Mouse (Mus musculus): ENCODE results near the gene Btg1. TPM values are rescaled to one million over a fixed set of nuclear protein-coding genes. Genes with fewer than 3 reads are reported as not detected.

The Btg1 gene
- polyA plus RNA-seq, 1 experiment from 2014 or later: 47.5 TPM

GRCm38 (mm10) chr10:96649524-96649923, 32.7 kb downstream of the Btg1 start:
- no peak overlapping the region for H3K4me3 ChIP-seq (ENCODE audit: low read depth, low read length)
- no peaks in the 10 kb centered on the region for H3K9me3 ChIP-seq (ENCODE audit: control insufficient read depth, low read length)
- WGBS: 83% methylated on average over 3 of the region's 3 CpGs
- H3K27me3 ChIP-seq (ENCODE audit: control insufficient read depth, insufficient read depth, low read length): no peaks in the 10 kb centered on the region
- DNase-seq (ENCODE audit: low spot score, missing footprints) (no peak), ATAC-seq (ENCODE audit: low FRiP score) (no peak)
- H3K36me3 ChIP-seq (ENCODE audit: control insufficient read depth, insufficient read depth, low read length): no peaks in the 10 kb centered on the region
- no peak overlapping the region for H3K27ac ChIP-seq (ENCODE audit: low read depth, low read length)
- H3K4me1 ChIP-seq (ENCODE audit: control insufficient read depth, insufficient read depth, low read length): peaks cover 11% of the 10 kb centered on the region
- no peak overlapping the region for H3K9ac ChIP-seq (ENCODE audit: low read length)
- no peak overlapping the region for H3K4me2 ChIP-seq

GRCm38 (mm10) chr10:96652372-96652771, 35.6 kb downstream of the Btg1 start:
- H3K4me3 ChIP-seq (ENCODE audit: low read depth, low read length): no peak overlapping the region
- no peak overlapping the region for H3K4me2 ChIP-seq
- no peak for DNase-seq (ENCODE audit: low spot score, missing footprints)
- no peak overlapping the region for H3K9ac ChIP-seq (ENCODE audit: low read length)
- peaks cover under 1% of the 10 kb centered on the region for H3K4me1 ChIP-seq (ENCODE audit: control insufficient read depth, insufficient read depth, low read length)
- no peaks in the 10 kb centered on the region for H3K36me3 ChIP-seq (ENCODE audit: control insufficient read depth, insufficient read depth, low read length)
- no peak for ATAC-seq (ENCODE audit: low FRiP score)
- WGBS: 79% methylated on average over 2 of the region's 2 CpGs
- no peaks in the 10 kb centered on the region for H3K27me3 ChIP-seq (ENCODE audit: control insufficient read depth, insufficient read depth, low read length)
- no peak overlapping the region for H3K27ac ChIP-seq (ENCODE audit: low read depth, low read length)
- H3K9me3 ChIP-seq (ENCODE audit: control insufficient read depth, low read length): no peaks in the 10 kb centered on the region

- 79% methylated on average over 5 of the region's 5 CpGs for WGBS
- no peaks in the 10 kb centered on the region for H3K4me1 ChIP-seq (ENCODE audit: control insufficient read depth, insufficient read depth, low read length)
- no peak overlapping the region for H3K4me3 ChIP-seq (ENCODE audit: low read depth, low read length)
These were observed 36.2 kb downstream of the Btg1 start for GRCm38 (mm10) chr10:96653030-96653429.

GRCm38 (mm10) chr10:96654079-96654478, 37.3 kb downstream of the Btg1 start:
- Histone ChIP-seq H3K27me3 (ENCODE audit: control insufficient read depth, insufficient read depth, low read length) (no peaks in the 10 kb centered on the region), H3K9ac (ENCODE audit: low read length) (no peak overlapping the region), H3K4me2 (no peak overlapping the region), H3K36me3 (ENCODE audit: control insufficient read depth, insufficient read depth, low read length) (no peaks in the 10 kb centered on the region), H3K27ac (ENCODE audit: low read depth, low read length) (no peak overlapping the region), H3K9me3 (ENCODE audit: control insufficient read depth, low read length) (no peaks in the 10 kb centered on the region), H3K4me3 (ENCODE audit: low read depth, low read length) (no peak overlapping the region), H3K4me1 (ENCODE audit: control insufficient read depth, insufficient read depth, low read length) (peaks cover 5% of the 10 kb centered on the region; the same call in 1 of the 2 replicates)
- ATAC-seq (ENCODE audit: low FRiP score): no peak
- WGBS: 92% methylated on average over 5 of the region's 5 CpGs
- peak; percentile 21 for DNase-seq (ENCODE audit: low spot score, missing footprints)

More at GRCm38 (mm10) chr10:96653030-96653429, 36.2 kb downstream of the Btg1 start:
- no peak overlapping the region for H3K9ac ChIP-seq (ENCODE audit: low read length)
- H3K27me3 ChIP-seq (ENCODE audit: control insufficient read depth, insufficient read depth, low read length): no peaks in the 10 kb centered on the region
- H3K4me2 ChIP-seq: no peak overlapping the region
- H3K27ac ChIP-seq (ENCODE audit: low read depth, low read length): no peak overlapping the region
- no peaks in the 10 kb centered on the region for H3K36me3 ChIP-seq (ENCODE audit: control insufficient read depth, insufficient read depth, low read length)
- H3K9me3 ChIP-seq (ENCODE audit: control insufficient read depth, low read length): no peaks in the 10 kb centered on the region
- DNase-seq (ENCODE audit: low spot score, missing footprints): no peak
- ATAC-seq (ENCODE audit: low FRiP score): no peak

- H3K4me3 ChIP-seq (ENCODE audit: low read depth, low read length): no peak overlapping the region
- no peak for ATAC-seq (ENCODE audit: low FRiP score)
- peaks cover 7% of the 10 kb centered on the region; the same call in 1 of the 2 replicates for H3K4me1 ChIP-seq (ENCODE audit: control insufficient read depth, insufficient read depth, low read length)
- no peak overlapping the region for H3K27ac ChIP-seq (ENCODE audit: low read depth, low read length)
- DNase-seq (ENCODE audit: low spot score, missing footprints): peak; percentile 67
- H3K36me3 ChIP-seq (ENCODE audit: control insufficient read depth, insufficient read depth, low read length): no peaks in the 10 kb centered on the region
- WGBS: 68% methylated on average over 7 of the region's 7 CpGs
- no peaks in the 10 kb centered on the region for H3K9me3 ChIP-seq (ENCODE audit: control insufficient read depth, low read length)
- H3K27me3 ChIP-seq (ENCODE audit: control insufficient read depth, insufficient read depth, low read length): no peaks in the 10 kb centered on the region
- H3K9ac ChIP-seq (ENCODE audit: low read length): no peak overlapping the region
- H3K4me2 ChIP-seq: no peak overlapping the region
These were observed 37.8 kb downstream of the Btg1 start for GRCm38 (mm10) chr10:96654576-96654975.

- Histone ChIP-seq H3K9me3 (ENCODE audit: control insufficient read depth, low read length) (no peaks in the 10 kb centered on the region), H3K27me3 (ENCODE audit: control insufficient read depth, insufficient read depth, low read length) (no peaks in the 10 kb centered on the region), H3K36me3 (ENCODE audit: control insufficient read depth, insufficient read depth, low read length) (no peaks in the 10 kb centered on the region), H3K4me1 (ENCODE audit: control insufficient read depth, insufficient read depth, low read length) (peaks cover 7% of the 10 kb centered on the region; the same call in 1 of the 2 replicates), H3K4me3 (ENCODE audit: low read depth, low read length) (no peak overlapping the region), H3K4me2 (no peak overlapping the region), H3K27ac (ENCODE audit: low read depth, low read length) (no peak overlapping the region), H3K9ac (ENCODE audit: low read length) (no peak overlapping the region)
- ATAC-seq (ENCODE audit: low FRiP score): no peak
- WGBS: 60% methylated on average over 2 of the region's 2 CpGs
- peak; percentile 77 for DNase-seq (ENCODE audit: low spot score, missing footprints)
These were observed 38.3 kb downstream of the Btg1 start for GRCm38 (mm10) chr10:96655066-96655465.

- ATAC-seq (ENCODE audit: low FRiP score) (no peak), DNase-seq (ENCODE audit: low spot score, missing footprints) (no peak)
- WGBS: 87% methylated on average over 3 of the region's 3 CpGs
- Histone ChIP-seq H3K4me1 (ENCODE audit: control insufficient read depth, insufficient read depth, low read length) (peaks cover 7% of the 10 kb centered on the region; the same call in 1 of the 2 replicates), H3K9me3 (ENCODE audit: control insufficient read depth, low read length) (no peaks in the 10 kb centered on the region), H3K9ac (ENCODE audit: low read length) (no peak overlapping the region), H3K36me3 (ENCODE audit: control insufficient read depth, insufficient read depth, low read length) (no peaks in the 10 kb centered on the region), H3K27me3 (ENCODE audit: control insufficient read depth, insufficient read depth, low read length) (no peaks in the 10 kb centered on the region), H3K4me3 (ENCODE audit: low read depth, low read length) (no peak overlapping the region), H3K27ac (ENCODE audit: low read depth, low read length) (no peak overlapping the region), H3K4me2 (no peak overlapping the region)
These were observed 39.4 kb downstream of the Btg1 start for GRCm38 (mm10) chr10:96656176-96656575.

GRCm38 (mm10) chr10:96658906-96659305, 42.1 kb downstream of the Btg1 start:
- no peaks in the 10 kb centered on the region for H3K36me3 ChIP-seq (ENCODE audit: control insufficient read depth, insufficient read depth, low read length)
- no peaks in the 10 kb centered on the region for H3K9me3 ChIP-seq (ENCODE audit: control insufficient read depth, low read length)
- no peaks in the 10 kb centered on the region for H3K27me3 ChIP-seq (ENCODE audit: control insufficient read depth, insufficient read depth, low read length)
- H3K4me1 ChIP-seq (ENCODE audit: control insufficient read depth, insufficient read depth, low read length): peaks cover 7% of the 10 kb centered on the region; the same call in 1 of the 2 replicates
- ATAC-seq (ENCODE audit: low FRiP score) (peak; percentile 71), DNase-seq (ENCODE audit: low spot score, missing footprints) (no peak)
- no peak overlapping the region for H3K9ac ChIP-seq (ENCODE audit: low read length)
- H3K27ac ChIP-seq (ENCODE audit: low read depth, low read length): no peak overlapping the region
- WGBS: 7% methylated on average over 5 of the region's 5 CpGs
- H3K4me3 ChIP-seq (ENCODE audit: low read depth, low read length): no peak overlapping the region
- H3K4me2 ChIP-seq: no peak overlapping the region

GRCm38 (mm10) chr10:96660280-96660985, 43.6 kb downstream of the Btg1 start:
- DNase-seq (ENCODE audit: low spot score, missing footprints): peak; percentile 56
- Histone ChIP-seq H3K9ac (ENCODE audit: low read length) (no peak overlapping the region), H3K36me3 (ENCODE audit: control insufficient read depth, insufficient read depth, low read length) (no peaks in the 10 kb centered on the region), H3K4me3 (ENCODE audit: low read depth, low read length) (no peak overlapping the region), H3K27me3 (ENCODE audit: control insufficient read depth, insufficient read depth, low read length) (no peaks in the 10 kb centered on the region), H3K4me2 (no peak overlapping the region), H3K27ac (ENCODE audit: low read depth, low read length) (no peak overlapping the region), H3K9me3 (ENCODE audit: control insufficient read depth, low read length) (no peaks in the 10 kb centered on the region), H3K4me1 (ENCODE audit: control insufficient read depth, insufficient read depth, low read length) (peaks cover 7% of the 10 kb centered on the region; the same call in 1 of the 2 replicates)
- WGBS: 86% methylated on average over 10 of the region's 10 CpGs
- no peak for ATAC-seq (ENCODE audit: low FRiP score)
